Mouse (Mus musculus): ENCODE results near the gene Cyth1. TPM values are rescaled to one million over a fixed set of nuclear protein-coding genes. Genes with fewer than 3 reads are reported as not detected.

Cyth1 gene
- total RNA-seq, 2 experiments from 2014 or later = 30.3 to 31.5 TPM

DNA sequence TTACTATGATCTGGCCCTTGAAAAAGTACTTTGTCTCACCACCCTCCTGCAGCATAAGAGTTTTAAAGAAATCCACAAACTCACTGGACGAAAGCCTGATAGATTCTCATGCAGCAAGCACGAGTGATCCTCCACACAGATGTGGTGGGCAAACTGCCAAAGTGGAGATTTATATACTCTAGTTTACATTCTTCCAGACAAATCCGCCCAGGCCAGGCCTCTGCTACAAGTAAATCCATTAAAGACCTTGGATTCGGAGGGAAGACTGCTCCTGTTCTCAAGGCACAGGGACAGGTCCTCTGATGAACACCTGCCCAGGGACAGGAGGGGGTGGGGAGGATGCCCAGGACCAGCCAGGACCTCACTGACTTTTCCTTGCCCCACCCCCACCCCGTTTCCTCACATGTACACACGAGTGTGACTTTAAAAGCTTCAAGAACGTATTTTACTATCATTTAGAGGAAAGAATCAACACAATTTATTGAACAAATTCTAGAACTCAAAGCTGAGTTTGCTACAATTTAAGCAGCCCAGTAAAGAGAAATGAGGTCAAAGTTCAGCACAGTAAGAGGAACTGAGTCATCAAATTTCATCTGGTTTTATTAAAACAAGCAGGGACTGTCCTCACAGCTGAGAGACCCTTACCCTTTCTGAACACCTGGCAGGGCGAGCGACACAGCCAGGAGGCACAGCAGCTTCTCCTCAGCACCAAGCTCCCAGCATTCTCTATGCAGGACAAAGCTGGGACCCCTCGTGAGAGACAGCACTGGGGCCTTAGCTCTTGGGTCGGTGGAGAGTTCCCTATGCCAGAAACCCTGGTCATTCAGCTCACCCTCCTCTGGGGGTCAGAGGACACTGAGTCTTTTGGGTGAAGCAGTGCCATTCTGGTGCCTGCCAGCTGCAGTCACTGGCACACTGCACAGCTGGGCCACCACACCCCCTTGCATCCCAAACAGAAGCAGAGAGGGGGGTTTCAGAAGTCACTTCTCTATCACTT is 47.3 kb downstream of the Cyth1 start:
- no peak for DNase-seq (ENCODE audit: low spot score in 2 of 2)

DNA sequence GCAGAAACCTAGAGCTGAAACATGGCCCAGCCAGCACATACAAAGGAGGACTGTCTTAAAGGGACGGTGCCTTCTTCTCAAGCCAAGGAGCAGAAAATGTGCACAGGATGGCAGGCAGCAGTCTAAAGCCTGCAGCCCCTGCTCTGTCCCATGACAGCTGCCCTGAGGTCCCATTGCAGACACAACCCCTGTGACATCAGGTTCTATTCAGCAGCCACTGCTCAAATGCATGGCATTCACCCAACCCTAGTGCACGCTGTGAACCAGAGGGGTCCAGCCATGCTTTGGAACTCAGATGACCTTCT is 50.1 kb downstream of the Cyth1 start:
- no peak for DNase-seq (ENCODE audit: low spot score in 2 of 2)

DNA sequence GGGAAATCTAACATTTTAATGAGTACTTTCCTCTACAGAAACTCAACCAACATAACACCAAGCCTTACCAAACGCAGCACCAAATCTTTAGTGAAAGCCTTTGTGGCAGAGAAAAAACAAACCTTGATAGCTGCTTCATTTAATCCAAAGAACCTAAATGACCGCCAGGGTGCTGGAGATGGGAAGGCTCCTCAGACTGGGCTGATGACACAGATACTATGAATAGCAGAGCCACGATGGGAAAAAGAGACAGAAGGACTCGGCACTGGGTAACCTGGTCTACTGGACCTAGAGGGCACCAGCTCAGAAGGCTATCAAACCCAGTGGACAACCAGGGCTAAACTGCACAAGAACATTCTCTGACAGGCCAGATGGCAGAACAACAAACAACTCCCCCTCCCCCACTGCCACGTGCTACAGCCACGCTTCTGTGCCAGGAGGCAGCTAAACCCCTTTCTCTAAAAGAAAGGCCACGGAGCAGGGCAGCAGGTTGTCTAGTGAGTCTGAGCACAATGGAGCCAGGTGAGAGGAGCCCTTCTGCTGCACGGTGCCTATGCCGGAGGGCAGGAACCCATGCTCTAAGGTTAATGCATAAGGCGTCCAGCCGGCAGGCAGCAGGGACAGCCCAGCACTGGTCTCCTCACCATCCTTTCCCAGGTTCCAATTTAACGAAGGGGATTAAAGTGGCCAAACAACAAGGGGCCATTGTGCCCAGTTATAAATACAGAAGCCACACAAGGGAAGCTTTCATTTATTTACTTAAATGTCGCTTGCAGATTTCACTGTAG is 50.7 kb downstream of the Cyth1 start:
- no peak for DNase-seq (ENCODE audit: low spot score in 2 of 2)

DNA sequence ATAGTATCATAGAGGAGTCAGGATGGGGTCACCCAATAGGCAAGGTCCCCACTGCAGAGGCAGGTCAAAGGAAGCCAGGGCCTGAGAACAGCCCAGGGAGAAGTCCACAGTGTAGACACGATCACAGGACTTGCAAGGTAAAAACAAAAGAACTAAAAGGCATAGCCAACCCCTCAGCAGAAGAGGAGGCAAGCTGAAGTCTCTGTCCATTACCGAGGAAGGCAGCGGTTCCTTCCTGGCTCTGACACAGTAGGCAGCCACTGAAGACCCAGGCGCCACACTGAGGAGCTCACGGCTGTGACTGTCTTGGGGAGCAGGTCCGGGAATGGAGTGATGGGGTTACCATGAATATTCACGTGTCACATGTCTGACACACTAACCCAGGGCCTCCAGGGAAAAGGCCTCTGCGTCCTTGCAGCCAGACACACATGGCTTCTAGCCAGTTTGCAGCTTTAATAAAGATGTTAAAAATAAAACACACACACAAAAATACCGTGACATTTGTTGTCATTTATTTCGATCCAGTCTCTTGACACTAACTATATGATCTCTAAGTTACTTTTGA is 51.5 kb downstream of the Cyth1 start:
- DNase-seq (ENCODE audit: low spot score in 2 of 2) = no peak

DNA sequence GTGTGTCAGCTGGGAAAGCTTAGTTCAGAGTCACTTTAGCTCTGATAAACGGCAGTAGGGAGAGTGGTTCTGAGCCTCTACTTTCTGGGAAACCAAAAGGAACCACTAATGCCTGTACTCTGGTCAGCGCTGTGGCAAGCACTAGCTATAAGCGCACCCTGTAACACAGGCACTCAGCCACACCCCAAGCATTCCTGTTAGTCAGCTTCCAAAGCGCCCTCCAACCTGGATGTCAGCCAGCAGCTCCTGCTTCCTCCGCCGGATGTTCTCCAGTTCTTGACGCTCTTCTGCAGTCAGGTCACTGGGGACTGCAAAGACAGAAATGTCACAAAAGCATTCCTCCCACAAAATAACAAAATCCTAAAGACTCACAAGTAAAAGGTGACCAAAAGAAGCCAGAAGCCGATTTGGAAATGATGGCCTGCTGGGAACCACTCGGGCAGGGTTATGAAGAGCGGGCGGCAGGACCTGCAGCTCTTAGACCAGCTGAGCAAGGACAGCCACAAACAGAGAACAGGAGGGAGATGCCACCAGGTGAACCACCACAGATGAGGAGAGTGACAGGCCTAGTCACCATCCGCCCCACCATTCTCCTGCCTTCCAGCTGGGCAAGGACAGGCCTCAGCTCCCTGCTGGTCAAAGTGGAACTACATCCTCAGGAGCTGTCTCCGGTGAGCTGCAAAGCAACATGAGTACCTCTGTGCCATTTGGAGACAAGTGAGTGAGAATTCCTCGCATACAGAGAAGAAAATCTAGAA is 54.8 kb downstream of the Cyth1 start:
- DNase-seq (ENCODE audit: low spot score in 2 of 2) = no peak

DNA sequence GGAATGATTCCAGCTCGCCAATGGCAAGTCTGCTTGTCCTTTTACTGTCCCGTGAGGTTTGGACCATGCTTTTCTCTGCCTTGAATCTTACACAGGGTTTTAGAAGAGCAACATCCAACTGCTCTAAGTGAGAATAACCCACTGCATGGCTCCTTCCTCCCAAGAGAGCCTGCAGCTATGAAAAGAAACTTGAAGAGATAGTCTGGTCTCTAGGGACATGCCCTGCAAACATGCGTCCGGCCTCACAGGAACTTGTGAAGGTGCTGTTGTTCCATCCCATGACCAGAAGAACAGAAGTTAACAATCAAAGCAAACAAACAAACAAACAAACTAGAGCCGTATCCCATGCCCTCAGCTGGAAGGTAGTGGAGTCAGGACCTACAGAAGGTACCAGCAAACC is 55.4 kb downstream of the Cyth1 start:
- no peak for DNase-seq (ENCODE audit: low spot score in 2 of 2)

DNA sequence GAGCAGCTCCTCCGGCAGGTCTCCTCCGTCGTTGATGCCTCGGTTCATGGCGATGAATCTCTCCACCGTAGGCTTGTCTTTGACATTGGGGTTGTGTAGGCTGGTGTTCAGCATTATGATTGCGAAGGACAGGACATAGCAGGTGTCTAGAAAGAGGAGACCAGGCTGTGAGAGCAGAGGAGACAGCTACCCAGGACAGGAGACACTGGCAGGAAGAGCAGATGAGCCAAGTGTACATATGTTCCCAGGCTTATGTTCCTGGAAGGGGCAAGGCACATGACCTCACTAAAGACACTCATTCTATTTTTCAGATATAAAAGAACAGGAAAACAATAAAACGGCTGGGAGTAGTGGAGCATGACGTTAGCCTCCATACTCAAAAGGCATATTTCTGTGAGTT is 65.6 kb downstream of the Cyth1 start:
- no peak for DNase-seq (ENCODE audit: low spot score in 2 of 2)

DNA sequence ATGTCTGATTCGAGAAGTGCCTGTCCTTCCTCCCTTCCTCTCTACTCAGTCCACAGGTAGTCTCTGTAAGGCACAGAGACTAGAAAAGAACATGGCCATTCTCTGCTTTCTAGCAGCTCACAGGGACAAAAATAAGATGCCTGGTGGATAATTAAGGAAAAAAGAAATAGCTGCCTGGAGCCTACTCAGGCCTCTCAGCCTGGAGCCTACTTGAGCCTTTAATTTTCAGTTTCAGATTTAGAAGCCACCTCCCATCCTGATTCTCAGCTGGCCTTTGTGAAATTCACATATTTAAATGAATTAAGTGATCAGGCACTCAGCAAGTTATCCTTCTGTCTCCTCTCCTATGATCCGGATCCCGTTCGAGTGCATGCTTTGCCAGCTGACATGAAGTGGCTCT is 66.0 kb downstream of the Cyth1 start:
- DNase-seq (ENCODE audit: low spot score in 2 of 2) = no peak

DNA sequence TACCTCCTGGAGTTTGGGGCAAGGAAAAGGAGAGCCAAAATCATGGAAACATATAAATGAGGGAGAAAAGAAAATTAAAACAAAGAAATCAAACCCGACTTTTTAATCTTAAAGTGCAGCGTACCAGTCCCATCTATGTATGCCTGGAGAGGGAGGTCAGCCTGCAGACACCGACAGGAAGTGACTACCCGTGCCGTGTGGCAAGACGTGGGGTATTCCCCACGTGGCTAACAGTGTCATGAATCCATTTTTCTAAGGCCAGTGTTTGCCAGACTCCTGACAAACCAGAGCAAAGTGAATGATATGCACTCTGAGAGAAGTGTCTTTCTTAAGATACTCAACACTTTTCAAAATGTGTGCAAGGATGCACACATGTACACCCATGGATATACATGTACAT is 68.2 kb downstream of the Cyth1 start:
- no peak for DNase-seq (ENCODE audit: low spot score in 2 of 2)

DNA sequence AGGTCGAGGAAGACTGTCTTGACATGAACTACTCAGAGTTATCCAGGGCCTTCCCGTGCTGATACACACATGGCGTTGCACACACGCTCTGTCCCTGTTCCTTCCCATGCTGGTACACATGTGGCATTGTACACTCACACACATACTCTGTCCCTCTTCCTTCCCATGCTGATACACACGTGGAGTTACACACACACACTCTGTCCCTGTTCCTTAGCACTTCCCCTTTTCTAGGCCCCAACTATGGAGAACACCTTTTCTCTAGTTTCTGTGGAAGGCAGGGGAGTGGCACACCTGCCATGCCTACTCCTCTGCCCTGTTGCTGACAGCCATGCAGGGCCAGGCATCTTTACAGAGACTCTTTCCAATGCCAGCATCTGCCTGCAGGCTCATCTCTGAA is 70.2 kb downstream of the Cyth1 start:
- no peak for DNase-seq (ENCODE audit: low spot score in 2 of 2)

DNA sequence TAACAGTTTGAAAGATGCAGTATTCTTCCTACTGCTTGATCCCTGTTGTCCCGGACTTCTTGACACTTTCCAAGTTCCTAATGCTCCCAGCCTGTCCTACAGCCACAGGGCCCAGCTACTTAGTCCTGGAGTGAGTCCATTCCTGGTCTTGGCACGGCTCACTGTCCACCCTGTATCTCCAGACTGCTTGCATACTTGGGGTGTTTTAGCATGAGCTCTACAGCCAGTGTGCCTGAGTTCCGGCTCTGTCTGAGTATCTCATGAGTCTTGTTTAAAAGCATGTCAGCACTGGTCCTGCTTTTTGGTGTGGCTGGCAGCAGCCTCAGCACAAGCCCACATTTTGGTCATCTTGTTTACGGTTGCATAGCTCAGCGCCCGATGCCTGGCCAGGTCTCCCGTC is 73.6 kb downstream of the Cyth1 start:
- DNase-seq (ENCODE audit: low spot score in 2 of 2) = no peak

DNA sequence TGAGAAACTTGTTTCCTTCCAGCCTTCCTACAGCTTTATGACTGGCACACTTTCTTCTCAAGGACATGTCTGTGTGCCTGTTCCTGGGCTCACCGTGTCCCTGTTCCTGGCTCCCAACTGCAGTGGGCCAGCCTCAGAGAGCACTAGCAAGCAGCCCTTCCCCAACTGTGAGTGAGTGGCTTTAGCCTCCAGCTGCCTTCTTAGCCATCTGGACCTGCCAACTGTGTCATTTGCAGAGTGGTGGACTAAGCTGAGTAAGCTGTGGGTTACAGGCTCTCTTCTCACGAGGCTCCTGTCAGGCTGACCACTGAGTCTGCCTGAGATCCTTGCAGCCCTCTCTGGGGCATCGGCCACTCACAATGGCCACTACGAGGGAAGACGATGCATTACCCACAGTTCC is 75.6 kb downstream of the Cyth1 start:
- no peak for DNase-seq (ENCODE audit: low spot score in 2 of 2)

DNA sequence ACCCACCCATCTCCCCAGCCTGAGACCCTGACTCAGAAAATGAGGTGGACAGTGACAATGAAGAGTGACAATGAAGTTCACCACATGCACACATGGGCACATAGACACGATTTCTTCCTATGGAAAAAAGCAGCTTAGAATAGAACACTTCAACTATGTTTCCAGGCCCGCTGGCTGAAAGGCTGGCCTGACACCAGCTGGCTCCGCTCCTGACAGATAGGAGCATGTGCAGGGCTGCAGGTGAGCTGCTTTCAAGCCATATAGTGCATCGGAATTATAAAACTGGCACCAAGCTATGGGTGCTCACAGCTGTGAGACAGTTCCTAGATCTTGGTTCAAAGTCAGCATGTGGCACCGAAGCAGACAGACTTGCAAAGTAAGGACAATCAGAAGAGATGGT is 78.1 kb downstream of the Cyth1 start:
- DNase-seq (ENCODE audit: low spot score in 2 of 2) = no peak

DNA sequence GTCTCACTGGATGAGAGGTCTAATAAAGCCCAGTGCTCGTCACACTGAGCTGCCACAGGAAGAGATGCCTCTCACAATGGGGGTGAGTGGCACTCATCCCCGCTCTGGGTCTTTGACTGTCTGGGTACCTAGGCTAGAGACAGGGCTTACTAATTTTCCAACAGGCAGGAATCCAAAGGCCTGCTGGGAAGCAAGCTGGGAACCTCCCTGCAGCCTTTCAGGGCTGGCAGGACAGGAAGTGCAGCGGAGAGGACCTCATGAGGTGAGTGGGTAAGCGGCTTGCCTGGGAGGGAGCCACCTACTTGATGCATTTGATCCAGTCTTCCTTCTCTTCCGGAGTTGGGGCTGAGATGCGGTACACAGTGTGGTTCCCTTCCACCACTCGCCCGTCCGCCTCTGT is 79.7 kb downstream of the Cyth1 start:
- no peak for DNase-seq (ENCODE audit: low spot score in 2 of 2)

DNA sequence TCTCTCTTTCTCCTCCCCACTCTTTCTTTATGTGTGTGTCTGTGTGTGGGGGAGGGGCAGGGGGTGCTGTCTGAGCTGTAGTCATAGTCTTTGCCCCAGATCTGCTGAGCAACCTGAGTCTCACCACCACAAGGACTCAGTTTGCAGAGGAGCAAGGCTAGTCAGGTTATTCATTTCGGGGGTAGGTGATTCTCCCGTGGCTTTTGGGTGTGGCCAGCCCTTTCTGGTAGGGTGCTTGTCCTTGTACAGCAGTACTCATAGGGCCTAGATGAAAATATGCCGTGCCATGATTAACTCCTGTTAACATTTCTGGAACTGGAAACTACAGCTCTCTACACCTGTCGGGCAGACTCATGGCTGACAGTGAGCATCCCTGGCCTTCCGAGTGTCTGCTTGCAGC is 81.8 kb downstream of the Cyth1 start:
- no peak for DNase-seq (ENCODE audit: low spot score in 2 of 2)

DNA sequence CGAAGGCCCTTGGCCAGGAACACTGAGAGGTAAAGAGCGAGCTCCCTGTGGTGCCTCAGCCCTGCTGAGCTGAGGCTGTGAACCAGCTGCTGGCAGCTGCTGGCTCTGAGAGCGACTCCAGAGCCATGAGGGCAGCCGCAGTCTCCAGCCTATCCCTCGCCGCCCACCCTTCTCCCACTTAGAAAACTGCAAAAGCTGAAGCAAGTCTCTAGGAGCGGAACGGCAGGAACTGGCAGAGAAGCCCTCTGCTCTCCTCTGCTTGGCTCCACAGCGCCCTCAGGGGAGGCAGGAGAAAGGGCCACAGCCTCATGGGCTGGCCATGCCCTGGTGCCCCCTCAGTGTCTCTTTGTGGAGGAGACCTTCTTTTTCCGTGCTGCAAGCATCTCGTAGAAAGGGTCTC is 82.7 kb downstream of the Cyth1 start:
- DNase-seq (ENCODE audit: low spot score in 2 of 2) = no peak

DNA sequence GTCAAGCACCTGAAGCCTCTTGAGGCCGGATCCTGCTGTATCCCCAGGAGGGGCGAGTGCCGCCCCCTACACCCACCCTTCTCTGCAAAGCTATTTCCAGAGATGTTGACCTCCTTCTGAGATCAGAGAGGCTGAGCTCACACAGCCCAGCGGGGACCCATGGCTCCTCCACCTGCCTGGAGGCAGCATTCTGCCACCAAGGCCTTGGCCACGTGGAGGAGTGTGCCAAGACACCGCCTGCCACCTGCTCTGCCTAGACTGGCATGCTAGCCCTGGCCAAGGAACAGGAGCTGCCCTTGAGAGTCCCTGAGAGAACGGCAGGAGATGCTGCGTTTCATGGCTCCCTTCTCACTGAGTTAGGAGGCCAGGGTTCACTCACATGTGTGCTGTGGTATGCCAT is 83.8 kb downstream of the Cyth1 start:
- DNase-seq (ENCODE audit: low spot score in 2 of 2) = no peak

DNA sequence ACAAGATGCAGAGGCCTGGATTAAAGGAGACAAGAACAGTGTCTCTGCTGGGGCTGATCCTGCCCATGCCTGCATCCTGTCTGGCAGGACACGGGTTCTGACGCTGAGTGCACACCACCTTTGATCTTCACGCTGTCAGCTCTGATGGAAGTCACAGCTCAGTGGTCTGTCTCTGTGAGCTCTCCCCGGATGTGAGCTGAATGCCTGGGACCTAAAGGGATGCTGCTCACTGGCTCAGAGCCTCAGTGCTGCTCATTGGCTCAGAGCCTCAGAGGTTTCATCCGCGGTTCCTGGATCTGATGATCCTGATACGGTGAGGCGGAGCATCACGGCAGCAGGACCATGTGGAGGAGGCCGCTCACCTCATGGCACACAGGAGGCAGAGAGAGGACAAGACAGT is 86.1 kb downstream of the Cyth1 start:
- DNase-seq (ENCODE audit: low spot score in 2 of 2) = no peak

DNA sequence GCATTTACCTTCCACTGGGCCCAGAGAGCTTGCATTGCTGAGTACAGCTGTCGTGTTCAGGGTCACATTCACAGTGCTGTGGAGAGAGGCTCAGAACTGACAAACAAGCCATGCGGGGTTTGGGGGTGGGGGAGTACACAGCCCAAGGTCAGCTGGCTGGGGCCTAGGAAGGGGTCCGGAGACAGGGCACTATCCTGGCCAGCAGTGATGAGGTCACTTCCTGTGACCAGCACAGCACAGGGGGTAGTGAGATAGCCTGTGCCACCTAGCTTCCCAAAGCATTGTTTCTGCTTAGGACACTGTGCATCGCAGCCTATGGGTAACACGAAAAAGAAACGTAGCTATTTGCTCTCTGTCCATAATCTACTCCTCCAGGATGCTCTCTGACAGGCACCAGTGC is 87.2 kb downstream of the Cyth1 start:
- no peak for DNase-seq (ENCODE audit: low spot score in 2 of 2)

DNA sequence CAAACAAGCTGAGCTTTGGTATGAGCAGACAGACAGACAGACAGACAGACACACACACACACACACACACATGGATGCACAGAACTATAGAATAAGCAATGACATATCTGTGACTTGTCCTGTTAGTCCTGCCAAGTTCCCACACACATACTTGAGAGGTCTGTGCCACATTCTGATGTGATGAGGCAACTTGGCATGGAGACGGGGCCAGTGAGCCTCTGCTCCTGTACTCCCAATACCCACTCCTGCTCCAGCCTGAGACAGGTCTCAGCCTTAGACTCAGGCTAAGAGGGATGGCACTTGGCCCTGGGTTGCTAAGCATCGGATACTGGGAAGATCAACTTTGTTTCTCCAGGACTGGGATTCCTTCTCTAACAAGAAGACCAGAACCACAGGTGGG is 87.6 kb downstream of the Cyth1 start:
- DNase-seq (ENCODE audit: low spot score in 2 of 2) = no peak

DNA sequence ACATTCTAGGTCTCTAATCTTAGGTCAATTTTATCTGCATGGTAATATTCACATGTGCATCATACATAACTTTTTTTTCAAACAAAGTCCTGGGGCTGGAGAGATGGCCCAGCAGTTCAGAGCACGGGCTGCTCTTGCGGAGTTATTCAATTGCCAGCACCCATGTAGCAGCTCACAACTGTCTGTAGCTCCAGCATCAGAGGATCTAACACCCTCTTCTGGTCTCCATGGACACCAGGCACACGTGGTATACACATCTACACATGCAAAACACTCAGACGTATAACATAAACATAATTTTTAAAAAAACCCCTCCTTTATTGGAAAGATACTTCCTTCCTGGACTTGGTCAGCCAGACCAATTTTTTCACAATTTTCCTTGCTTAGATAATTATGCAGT is 89.6 kb downstream of the Cyth1 start:
- no peak for DNase-seq (ENCODE audit: low spot score in 2 of 2)

Data from adrenal gland, postnatal 4 days (tissue).